Mouse (Mus musculus) kidney, postnatal 0 days (tissue): ENCODE measurements around the gene Tcaim. TPM values are rescaled to one million over a fixed set of nuclear protein-coding genes. Genes with fewer than 3 reads are reported as not detected.

Experiments used
- ATAC-seq: fragments of 200-750 bp; cut with Nextera tagmentation; replicated peaks from 2 replicates; pipeline ENCODE4 v1.8.0; 2017; ENCODE audit warnings: low read depth, moderate number of reproducible peaks, moderate TSS enrichment, moderate library complexity; ENCODE audit not compliant: low FRiP score
- DNase-seq: peaks from one replicate; pipeline ENCODE4 v3.0.0-alpha.2; 2016; ENCODE audit warnings: low spot score
- H3K27ac ChIP-seq: fragments of 300-500 bp; sonication (generic); 2 replicates; pipeline ENCODE4 v1.5.1; 2014; ENCODE audit warnings: mild to moderate bottlenecking
- H3K27me3 ChIP-seq: fragments of 300-500 bp; sonication (generic); 2 replicates; pipeline ENCODE4 v1.6.1; 2014; ENCODE audit warnings: low read length, mixed read lengths; ENCODE audit not compliant: insufficient read depth
- H3K36me3 ChIP-seq: fragments of 300-500 bp; sonication (generic); 2 replicates; pipeline ENCODE4 v1.6.1; 2014; ENCODE audit warnings: low read length, mixed read lengths; ENCODE audit not compliant: insufficient read depth
- H3K4me1 ChIP-seq: fragments of 300-500 bp; sonication (generic); replicated peaks from 2 replicates; pipeline ENCODE4 v1.6.1; 2014; ENCODE audit warnings: antibody characterized with exemption, low read length, mixed read lengths; ENCODE audit not compliant: insufficient read depth
- H3K4me2 ChIP-seq: fragments of 300-500 bp; sonication (generic); 2 replicates; pipeline ENCODE4 v1.6.1; 2014; ENCODE audit warnings: mild to moderate bottlenecking, low read length, moderate library complexity, mixed read lengths
- H3K4me3 ChIP-seq: fragments of 300-500 bp; sonication (generic); replicated peaks from 2 replicates; pipeline ENCODE4 v1.5.1; 2014; ENCODE audit warnings: low read depth, low read length
- H3K9ac ChIP-seq: fragments of 300-500 bp; sonication (generic); 2 replicates; pipeline ENCODE4 v1.6.1; 2014; ENCODE audit warnings: low read depth, low read length
- H3K9me3 ChIP-seq: fragments of 300-500 bp; sonication (generic); replicated peaks from 2 replicates; pipeline ENCODE4 v1.6.1; 2016; ENCODE audit warnings: low read length, inconsistent platforms, mixed read lengths
- CTCF ChIP-seq: IDR thresholded peaks from 2 replicates; pipeline ENCODE4 v1.5.1; 2016; ENCODE audit warnings: antibody characterized with exemption, low read depth, mild to moderate bottlenecking, moderate library complexity
- whole genome bisulfite sequencing: fragments of 180-500 bp; shearing (Covaris S2); extraction: QIAGEN DNeasy Blood & Tissue Kit; methylation state at CpG from one replicate; pipeline ENCODE4 v1.1.7; 2014; 5-methylcytosine and 5-hydroxymethylcytosine counted together
- polyA plus RNA-seq: library from polyadenylated mRNA; unstranded; fragments of >200 nt; fragmentation: Nextera tagmentation; extraction: Ambion mirVana; gene quantifications from 2 replicates; pipeline ENCODE4 v1.2.1, GENCODE M21; 2015

Gene Tcaim
- polyA plus RNA-seq, 1 experiment from 2014 or later = 5.9 TPM

DNA sequence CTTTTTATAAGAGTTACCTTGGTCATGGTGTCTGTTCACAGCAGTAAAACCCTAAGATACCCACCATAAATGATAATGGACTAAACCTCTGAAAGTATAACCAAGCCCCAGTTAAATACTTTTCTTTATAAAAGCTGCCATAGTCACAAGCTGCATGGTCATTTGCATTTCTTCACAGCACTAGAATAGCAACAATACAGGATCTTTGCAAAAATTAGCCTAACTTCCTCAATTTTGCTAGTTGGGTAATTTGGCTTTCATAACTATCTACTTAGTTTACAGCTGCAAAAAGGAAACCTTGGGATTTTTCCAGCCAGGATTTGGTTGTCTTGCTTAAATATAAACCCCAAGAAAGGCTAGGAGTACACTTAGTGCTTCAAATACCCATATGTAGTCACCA, 55.4 kb downstream of the Tcaim start:
- no peak overlapping the region for H3K27ac ChIP-seq
- peaks cover 8% of the 10 kb centered on the region for H3K4me1 ChIP-seq
- TF ChIP-seq CTCF = no peak
- H3K36me3 ChIP-seq = peaks cover 62% of the 10 kb centered on the region
- DNase-seq (no peak), ATAC-seq (no peak)
- no peaks in the 10 kb centered on the region for H3K27me3 ChIP-seq
- H3K4me2 ChIP-seq = no peak overlapping the region
- no peak overlapping the region for H3K4me3 ChIP-seq
- H3K9ac ChIP-seq = no peak overlapping the region
- H3K9me3 ChIP-seq = peaks cover 17% of the 10 kb centered on the region

DNA sequence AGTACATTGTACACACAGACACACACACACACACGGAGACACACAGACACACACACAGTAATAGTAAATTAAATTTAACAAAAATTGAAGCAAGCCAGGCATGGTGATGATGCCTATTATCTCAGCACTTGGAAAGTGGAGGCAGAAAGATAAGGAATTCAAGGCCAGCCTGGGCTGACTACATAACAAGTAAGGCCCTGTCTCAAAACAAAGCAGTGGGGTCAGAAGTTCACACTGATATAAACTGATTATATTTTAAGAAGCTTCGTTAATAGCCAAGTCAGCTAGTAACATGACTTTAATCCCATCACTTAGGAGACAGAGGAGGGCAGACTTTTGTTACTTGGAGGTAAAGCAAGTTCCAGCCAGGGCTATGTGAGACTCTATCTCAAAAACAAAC, 58.4 kb downstream of the Tcaim start:
- Histone ChIP-seq H3K27ac (no peak overlapping the region), H3K27me3 (no peaks in the 10 kb centered on the region), H3K4me1 (peaks cover 8% of the 10 kb centered on the region), H3K4me3 (no peak overlapping the region), H3K9ac (no peak overlapping the region), H3K9me3 (peaks cover 14% of the 10 kb centered on the region), H3K36me3 (peaks cover 36% of the 10 kb centered on the region), H3K4me2 (no peak overlapping the region)
- WGBS = 87% methylated on average over 2 of the region's 2 CpGs
- ATAC-seq (no peak), DNase-seq (no peak)
- no peak for TF ChIP-seq CTCF

DNA sequence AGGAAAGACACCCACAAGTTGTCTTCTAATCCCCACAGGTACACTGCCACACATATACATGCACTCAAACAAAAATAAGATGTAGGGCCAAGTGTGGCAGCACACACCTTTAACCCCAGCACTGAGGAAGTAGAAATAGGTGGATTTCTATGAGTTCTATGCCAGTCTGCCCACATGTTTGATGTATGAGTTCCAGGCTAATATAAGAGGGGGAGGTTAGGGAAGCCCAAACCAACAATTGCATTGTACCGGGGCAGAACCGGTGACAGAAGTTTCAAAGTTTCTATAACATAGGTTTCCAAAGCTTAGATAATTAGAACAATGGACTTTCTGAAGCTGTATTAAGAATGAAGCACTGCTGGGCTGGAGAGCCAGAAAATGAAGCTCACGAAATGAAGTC, 59.5 kb downstream of the Tcaim start:
- WGBS = 59% methylated on average over 3 of the region's 3 CpGs
- peak overlapping the region; percentile 66 for H3K4me2 ChIP-seq
- no peaks in the 10 kb centered on the region for H3K27me3 ChIP-seq
- peaks cover 8% of the 10 kb centered on the region for H3K4me1 ChIP-seq
- no peak for ATAC-seq
- no peak overlapping the region for H3K27ac ChIP-seq
- peaks cover 26% of the 10 kb centered on the region for H3K36me3 ChIP-seq
- no peak for TF ChIP-seq CTCF
- H3K4me3 ChIP-seq = peak overlapping the region; percentile 69
- no peak for DNase-seq
- peak overlapping the region; percentile 88; the same call in 1 of the 2 replicates for H3K9ac ChIP-seq
- peaks cover 14% of the 10 kb centered on the region; the same call in 1 of the 2 replicates for H3K9me3 ChIP-seq

DNA sequence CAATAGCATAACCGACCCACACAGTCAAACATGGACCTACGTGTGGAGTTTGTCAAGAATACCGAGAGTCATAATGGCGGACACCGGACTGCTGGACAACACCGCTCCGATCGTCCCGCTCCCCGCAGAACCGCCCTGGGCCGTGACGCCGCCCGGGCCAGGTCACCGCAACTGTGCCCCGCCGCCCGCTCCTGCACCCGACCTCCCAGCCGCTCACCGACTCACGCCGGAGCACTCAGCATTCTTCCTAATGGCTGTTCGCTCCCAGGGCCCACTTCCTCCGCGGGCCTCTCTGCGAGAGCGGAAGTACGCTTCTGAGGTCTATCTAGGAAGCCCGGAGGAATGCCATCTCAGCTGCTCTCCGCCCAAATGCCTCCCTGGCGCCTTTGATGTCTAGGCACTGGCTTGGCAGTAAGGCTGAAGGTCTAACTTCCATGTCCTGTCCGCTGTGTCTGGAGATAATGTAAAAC, 60.4 kb downstream of the Tcaim start, which contains the start of gene Zfp445:
Gene Zfp445, minus strand, starts transcription at position 310 of the 470 bp plus-strand sequence.
- Histone ChIP-seq H3K4me3 (peak within 1 kb of the TSS; percentile 69), H3K9me3 (peaks cover 8% of the 10 kb centered on the region; the same call in 1 of the 2 replicates), H3K36me3 (peaks cover 17% of the 10 kb centered on the region), H3K9ac (peak within 1 kb of the TSS; percentile 88), H3K4me1 (peaks cover 8% of the 10 kb centered on the region), H3K27me3 (no peaks in the 10 kb centered on the region), H3K4me2 (peak within 1 kb of the TSS; percentile 66), H3K27ac (peak within 1 kb of the TSS; percentile 82)
- no peak for TF ChIP-seq CTCF
- WGBS = under 1% methylated on average over 34 of the region's 34 CpGs
- peak; percentile 88 for ATAC-seq
- DNase-seq = peak; percentile 95

DNA sequence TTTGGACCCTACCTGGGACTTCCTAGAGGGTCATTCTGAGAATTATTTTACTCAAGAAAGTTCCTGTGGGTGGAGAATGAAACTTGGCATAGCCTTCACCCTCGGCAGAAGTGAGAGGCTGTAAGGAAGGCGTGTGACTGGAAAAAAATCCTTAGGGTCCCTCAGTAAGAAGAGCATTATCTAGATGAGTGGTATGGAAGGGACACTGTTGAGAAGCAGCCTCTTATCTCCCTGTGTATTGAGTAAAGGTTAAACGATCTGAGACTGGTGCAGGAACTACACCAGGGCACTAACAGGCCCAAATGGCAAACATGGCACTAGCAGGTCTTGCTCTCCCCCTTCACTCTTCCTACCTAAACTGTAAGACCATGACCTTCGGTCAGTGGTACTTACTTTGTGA, 60.9 kb downstream of the Tcaim start:
- Histone ChIP-seq H3K36me3 (peaks cover 12% of the 10 kb centered on the region), H3K9ac (no peak overlapping the region; the same call in 1 of the 2 replicates), H3K27ac (no peak overlapping the region), H3K27me3 (no peaks in the 10 kb centered on the region), H3K4me1 (peaks cover 8% of the 10 kb centered on the region), H3K4me2 (peak overlapping the region; percentile 66), H3K9me3 (peaks cover 4% of the 10 kb centered on the region; the same call in 1 of the 2 replicates), H3K4me3 (peak overlapping the region; percentile 69)
- WGBS = 79% methylated on average over 4 of the region's 4 CpGs
- TF ChIP-seq CTCF = no peak
- DNase-seq (no peak), ATAC-seq (no peak; the same call in none of the 2 replicates)

DNA sequence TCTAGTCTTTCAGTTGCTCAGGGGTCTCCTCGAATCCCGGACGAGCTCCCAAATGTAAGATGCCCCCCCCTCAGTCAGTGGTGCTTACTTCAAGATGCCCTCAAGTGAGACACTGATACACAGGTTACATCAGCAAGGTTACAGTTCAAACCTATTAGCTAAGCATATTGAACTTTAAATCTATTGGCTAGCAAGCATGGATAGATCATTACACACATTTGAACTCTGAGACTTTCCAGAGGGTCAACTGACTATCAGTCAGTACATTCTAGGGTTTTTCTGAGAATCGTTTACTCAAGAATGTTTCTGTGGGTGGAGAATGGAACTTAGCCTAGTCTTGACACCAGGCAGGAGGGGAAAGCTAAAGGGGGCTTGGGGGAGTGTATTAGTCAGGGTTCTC, 67.3 kb downstream of the Tcaim start:
- DNase-seq (no peak), ATAC-seq (no peak)
- WGBS = 86% methylated on average over 4 of the region's 4 CpGs
- no peak overlapping the region for H3K4me3 ChIP-seq
- H3K27me3 ChIP-seq = no peaks in the 10 kb centered on the region
- no peak for TF ChIP-seq CTCF
- H3K27ac ChIP-seq = no peak overlapping the region
- H3K4me2 ChIP-seq = no peak overlapping the region
- H3K9ac ChIP-seq = no peak overlapping the region
- no peaks in the 10 kb centered on the region for H3K4me1 ChIP-seq
- no peaks in the 10 kb centered on the region for H3K36me3 ChIP-seq
- H3K9me3 ChIP-seq = no peaks in the 10 kb centered on the region

DNA sequence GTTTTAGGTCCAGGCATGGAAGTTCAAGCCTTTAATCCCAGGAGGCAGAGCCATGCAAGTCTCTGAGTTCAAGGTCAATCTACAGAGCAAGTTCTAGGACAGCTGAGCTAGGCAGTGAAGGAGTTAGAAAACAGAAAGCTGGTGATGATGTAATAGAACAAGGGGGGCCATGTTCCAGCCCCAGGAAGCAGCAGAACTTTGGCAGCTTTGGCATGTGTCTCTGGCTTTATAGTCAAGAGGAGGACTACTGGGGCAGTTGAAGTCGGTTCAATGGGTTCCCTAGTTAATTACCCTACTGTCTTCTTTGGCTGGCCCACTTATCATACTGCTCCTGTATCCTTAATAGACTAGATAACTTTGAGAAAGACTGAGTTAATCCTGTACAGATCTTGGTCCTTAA, 69.3 kb downstream of the Tcaim start:
- no peak for TF ChIP-seq CTCF
- DNase-seq = no peak
- H3K4me1 ChIP-seq = no peaks in the 10 kb centered on the region
- no peak overlapping the region for H3K4me3 ChIP-seq
- no peak for ATAC-seq
- H3K9me3 ChIP-seq = no peaks in the 10 kb centered on the region
- no peaks in the 10 kb centered on the region for H3K27me3 ChIP-seq
- no peak overlapping the region for H3K4me2 ChIP-seq
- no peak overlapping the region for H3K27ac ChIP-seq
- H3K9ac ChIP-seq = no peak overlapping the region
- H3K36me3 ChIP-seq = no peaks in the 10 kb centered on the region
- WGBS = 70% methylated on average over 1 of the region's 1 CpGs
